Mouse (Mus musculus) G1E (cell line): ENCODE measurements around the gene Fig4.

Experiments
- CTCF ChIP-seq: IDR thresholded peaks from 2 replicates; pipeline ENCODE4 v1.5.1; 2012; ENCODE audit warnings: low read depth, low read length, inconsistent platforms, mixed read lengths
- GATA1 ChIP-seq: IDR thresholded peaks from 2 replicates; pipeline ENCODE4 v1.6.1; 2012; ENCODE audit warnings: borderline replicate concordance, low read length, inconsistent platforms, mixed read lengths

GRCm38 (mm10) chr10:41261218-41261617 lies 41.8 kb downstream of the Fig4 start:
- no peak for TF ChIP-seq CTCF
- TF ChIP-seq GATA1: no peak
